In genomic region chr12:106227563-106227840, GRCm38 (mm10) we compare ENCODE assay signal across 9 mouse cellular contexts.
A peak's percentile ranks its signal among the peaks of the same experiment; 100 is the strongest.
DNase-seq lines count a peak whose midpoint lies in the region; ATAC-seq and TF ChIP-seq lines count a peak whose summit lies in the region.
"Had no signal": no experiment of that assay in that cellular context is flagged by ENCODE, and none has a peak within 500 bp of the region (broad histone marks: within the 10 kb centered on the region; RNA-seq: fewer than 3 reads in every experiment).

No protein-coding gene starts in this region.

- H3K9me3 ChIP-seq in heart, embryonic 11.5 days (replicated peaks; ENCODE audit: control insufficient read depth, low read length): no peaks in the 10 kb centered on the region
- H3K9me3 ChIP-seq in neural tube, embryonic 12.5 days: no peaks in the 10 kb centered on the region
- H3K9me3 ChIP-seq in limb, embryonic 14.5 days (ENCODE audit: control insufficient read depth, low read length): no peaks in the 10 kb centered on the region

- no peak for TF ChIP-seq POLR2A in limb, embryonic 14.5 days (IDR thresholded peaks at IDR 0.05; ENCODE audit: borderline replicate concordance, extremely low read depth, insufficient read depth, insufficient read length)

- no peak overlapping the region for H3K27ac ChIP-seq in heart, embryonic 11.5 days (ENCODE audit: low read depth, low read length)
- H3K27ac ChIP-seq in neural tube, embryonic 12.5 days: no peak overlapping the region
- H3K27ac ChIP-seq in limb, embryonic 14.5 days (replicated peaks; ENCODE audit: low read depth, low read length): no peak overlapping the region

- DNase-seq in heart, postnatal 10 days: no peak
- DNase-seq in neural tube, embryonic 10.5 days (ENCODE audit: extremely low spot score, low spot score): no peak
- DNase-seq in limb, embryonic 14.5 days (ENCODE audit: low spot score): no peak
- no peak for DNase-seq in thymus, postnatal 36 days
- no peak for DNase-seq in cerebellum, postnatal 36 days
- DNase-seq in right cerebral cortex, postnatal 25 days: no peak
- DNase-seq: lung, postnatal 14 days had no signal

- peak overlapping the region; percentile 36 for H3K4me2 ChIP-seq in heart, embryonic 11.5 days
- peak overlapping the region; percentile 46 for H3K4me2 ChIP-seq in neural tube, embryonic 12.5 days (replicated peaks)
- peak overlapping the region; percentile 32 for H3K4me2 ChIP-seq in limb, embryonic 14.5 days (replicated peaks; ENCODE audit: low read depth, low read length, severe bottlenecking)

- no peak overlapping the region for H3K9ac ChIP-seq in heart, embryonic 11.5 days (ENCODE audit: low read depth, low read length)
- H3K9ac ChIP-seq in neural tube, embryonic 12.5 days: 0 out of 2 replicates have a peak overlapping the region, but pooled peaks have one; percentile 33
- H3K9ac ChIP-seq in limb, embryonic 14.5 days (ENCODE audit: low read depth, low read length, severe bottlenecking): 0 out of 2 replicates have a peak overlapping the region, but pooled peaks have one; percentile 22

- 37% methylated on average over 8 of the region's 8 CpGs for WGBS in heart, embryonic 11.5 days (ENCODE audit: insufficient replicate concordance)
- WGBS in neural tube, embryonic 12.5 days: 40% methylated on average over 8 of the region's 8 CpGs
- WGBS in limb, embryonic 14.5 days: 31% methylated on average over 8 of the region's 8 CpGs

- no peaks in the 10 kb centered on the region for H3K27me3 ChIP-seq in heart, embryonic 11.5 days (ENCODE audit: control insufficient read depth, insufficient read depth, low read length)
- H3K27me3 ChIP-seq in neural tube, embryonic 12.5 days (replicated peaks): 0 out of 2 replicates have a peak, but pooled peaks cover 3% of the 10 kb centered on the region
- H3K27me3 ChIP-seq in limb, embryonic 14.5 days (ENCODE audit: control insufficient read depth, insufficient read depth, low read length): no peaks in the 10 kb centered on the region

- H3K36me3 ChIP-seq in heart, embryonic 11.5 days (ENCODE audit: control insufficient read depth, insufficient read depth, low read length): no peaks in the 10 kb centered on the region
- no peaks in the 10 kb centered on the region for H3K36me3 ChIP-seq in neural tube, embryonic 12.5 days
- no peaks in the 10 kb centered on the region for H3K36me3 ChIP-seq in limb, embryonic 14.5 days (ENCODE audit: control insufficient read depth, insufficient read depth, low read length)

- no peak for ATAC-seq in heart, embryonic 11.5 days (replicated peaks; ENCODE audit: insufficient number of reproducible peaks, low FRiP score, low TSS enrichment)
- no peak for ATAC-seq in neural tube, embryonic 12.5 days (ENCODE audit: low FRiP score, low read depth)
- no peak for ATAC-seq in limb, embryonic 14.5 days (ENCODE audit: low FRiP score, low read depth)

- H3K4me3 ChIP-seq in heart, embryonic 11.5 days (ENCODE audit: low read depth, low read length): no peak overlapping the region; the same call in 1 of the 2 replicates
- H3K4me3 ChIP-seq in neural tube, embryonic 12.5 days: no peak overlapping the region
- no peak overlapping the region for H3K4me3 ChIP-seq in limb, embryonic 14.5 days (replicated peaks; ENCODE audit: low read length)

- no peaks in the 10 kb centered on the region for H3K4me1 ChIP-seq in heart, embryonic 11.5 days (ENCODE audit: control insufficient read depth, insufficient read depth, low read length)
- peaks cover 13% of the 10 kb centered on the region; the same call in 1 of the 2 replicates for H3K4me1 ChIP-seq in neural tube, embryonic 12.5 days
- peaks cover 4% of the 10 kb centered on the region; the same call in 1 of the 2 replicates for H3K4me1 ChIP-seq in limb, embryonic 14.5 days (ENCODE audit: control insufficient read depth, insufficient read depth, low read length)

- intact Hi-C loops in heart, postnatal 10 days (cut with DNase I): no loop called here
